Mouse (Mus musculus): ENCODE data around the gene Arhgap32.

Arhgap32 gene

DNA sequence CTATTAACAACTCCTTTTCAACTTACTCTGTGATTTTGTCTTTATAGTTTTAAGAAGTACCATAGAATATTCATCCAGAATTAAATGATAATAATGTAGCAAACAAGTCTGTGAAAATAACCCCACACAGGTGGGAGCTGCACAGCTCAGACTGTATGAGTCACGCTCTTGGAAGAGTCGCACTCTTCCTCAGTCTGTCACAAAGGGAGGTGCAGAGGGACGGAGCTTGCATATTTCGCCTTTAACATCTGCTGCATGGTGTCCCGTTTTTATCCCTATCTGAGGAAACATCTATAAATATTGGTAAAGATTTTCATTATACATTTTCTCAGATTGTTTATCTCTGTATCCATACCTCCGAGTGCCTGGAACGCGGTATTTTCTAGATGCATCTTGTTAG, 91.2 kb downstream of the Arhgap32 start:
- DNase-seq, result no peak

DNA sequence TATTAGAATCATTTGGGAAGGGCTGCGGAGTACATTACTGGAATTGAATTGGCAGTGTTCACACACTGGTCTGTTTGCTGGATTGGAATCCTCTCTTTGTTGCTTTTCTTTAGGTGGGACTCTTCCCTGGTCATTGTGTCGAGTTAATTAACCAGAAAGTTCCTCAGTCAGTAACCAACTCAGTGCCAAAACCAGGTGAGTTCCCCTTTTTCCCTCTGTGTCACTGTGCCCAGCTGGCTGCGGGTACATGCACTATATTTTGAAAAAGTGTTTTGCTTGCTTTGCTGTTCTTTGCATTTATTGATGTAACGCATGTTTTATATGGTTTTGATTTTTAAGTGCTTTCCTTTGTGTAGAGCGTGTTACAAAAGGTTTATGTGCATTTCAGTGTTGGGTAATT, 92.1 kb downstream of the Arhgap32 start:
- no peak for DNase-seq

DNA sequence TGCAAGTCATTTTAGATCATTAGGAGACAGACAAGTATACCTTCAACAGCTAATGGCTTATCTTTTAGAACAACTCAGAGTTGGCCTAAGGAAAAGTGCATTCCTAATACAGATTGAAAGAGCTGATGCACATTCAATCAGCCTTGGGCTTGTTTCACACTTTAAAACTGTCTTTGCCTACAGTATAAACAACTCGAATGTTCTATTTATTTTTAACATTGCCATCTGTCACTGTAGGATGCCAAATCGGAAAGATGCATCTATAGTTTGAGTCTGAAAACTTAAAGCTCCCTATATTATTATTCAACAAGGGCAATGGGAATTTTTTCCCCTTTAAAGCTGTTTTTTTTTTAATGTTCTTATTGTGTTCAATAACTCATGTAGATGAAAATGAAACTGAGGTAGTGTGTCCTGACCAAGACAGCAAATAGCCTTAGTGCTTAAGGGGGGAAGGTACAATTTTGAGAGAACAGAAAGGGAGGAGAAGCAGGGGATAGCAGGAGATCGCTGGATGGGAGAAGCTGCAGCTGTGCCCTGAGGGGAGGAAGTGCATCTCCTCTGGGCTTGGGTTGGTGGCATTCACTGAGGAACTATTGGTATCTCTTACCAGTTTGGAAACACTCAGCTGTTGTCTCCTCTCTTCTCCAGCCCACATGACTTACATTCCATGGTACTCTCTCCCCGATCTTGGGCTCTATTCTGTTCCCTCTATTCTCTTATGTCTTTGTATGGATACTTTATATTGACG, 101.1 kb downstream of the Arhgap32 start:
- DNase-seq, result no peak

DNA sequence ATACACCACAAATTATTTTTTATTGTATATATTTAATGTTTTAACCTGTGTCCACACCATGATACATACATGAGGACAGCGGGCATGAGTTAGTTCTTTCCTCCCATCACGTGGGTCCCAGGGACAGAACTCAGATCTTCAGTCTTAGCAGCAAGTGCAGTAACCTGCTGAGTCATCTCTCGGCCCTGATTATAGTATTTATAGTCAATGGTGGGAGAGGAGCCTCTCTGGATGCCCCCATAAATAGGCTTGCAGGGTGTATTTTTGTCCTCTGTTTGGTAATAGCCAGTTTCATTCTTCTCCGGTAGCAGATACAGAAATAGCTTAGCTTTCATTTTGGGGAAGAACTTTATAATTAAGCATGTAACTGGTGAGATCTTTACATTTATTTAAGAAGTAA, 103.5 kb downstream of the Arhgap32 start:
- no peak for DNase-seq

DNA sequence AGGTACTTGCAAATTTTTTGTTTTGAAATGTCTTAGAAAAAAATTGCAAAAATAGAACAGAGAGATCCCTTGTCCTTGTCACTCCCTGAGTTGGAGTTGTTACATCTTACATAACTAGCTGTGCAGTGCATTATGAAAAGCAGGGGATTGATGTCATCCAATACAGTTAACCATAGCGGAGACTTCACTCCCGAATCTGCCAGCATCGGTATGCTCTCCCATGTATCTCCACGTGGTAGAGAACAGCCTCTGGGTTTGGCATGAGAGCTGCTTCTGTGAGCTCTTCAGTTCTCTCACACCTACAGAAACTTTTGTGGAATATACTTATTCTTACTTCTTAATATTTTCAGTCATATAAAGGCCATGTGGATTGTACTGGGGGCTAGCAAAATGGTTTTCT, 106.2 kb downstream of the Arhgap32 start:
- no peak for DNase-seq

DNA sequence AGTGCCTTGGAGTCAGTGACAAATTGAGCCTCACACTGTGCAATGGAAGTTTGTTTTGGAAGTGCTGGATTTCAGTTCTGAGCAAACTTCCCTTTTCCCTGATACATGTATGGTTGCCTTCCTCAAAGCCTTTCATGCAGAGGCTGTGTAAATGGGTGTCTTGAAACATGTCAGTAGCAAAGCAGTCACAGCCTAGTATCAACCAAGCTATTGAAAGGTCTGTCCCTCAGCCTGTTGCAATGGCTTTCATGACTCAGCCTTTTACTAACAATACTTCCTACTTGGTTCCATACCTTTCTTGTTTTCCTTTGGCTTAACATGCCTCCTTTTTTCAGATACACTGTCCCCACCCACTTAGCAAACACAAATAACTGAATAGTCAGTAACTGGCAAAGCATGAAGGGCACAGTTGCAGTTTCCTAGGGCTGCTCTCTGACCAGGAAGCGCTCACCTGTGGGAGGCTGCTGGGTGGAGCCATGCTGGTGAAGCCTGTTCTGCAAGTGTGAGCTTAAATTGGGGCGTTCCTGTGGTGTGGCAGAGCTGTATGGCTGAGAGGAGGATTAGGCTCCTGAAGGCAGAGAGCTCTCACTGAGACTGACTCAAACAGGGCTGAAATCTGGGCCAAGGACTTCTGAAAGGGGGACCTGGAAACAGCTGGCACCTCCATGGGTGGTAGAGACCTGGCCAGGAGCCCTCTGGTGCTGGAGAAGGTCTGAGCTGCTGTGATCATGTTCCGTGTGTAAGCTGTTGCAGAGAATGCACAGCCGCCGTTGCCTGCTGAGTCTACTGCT, 108.0 kb downstream of the Arhgap32 start:
- peak; percentile 15 to 22 for DNase-seq

DNA sequence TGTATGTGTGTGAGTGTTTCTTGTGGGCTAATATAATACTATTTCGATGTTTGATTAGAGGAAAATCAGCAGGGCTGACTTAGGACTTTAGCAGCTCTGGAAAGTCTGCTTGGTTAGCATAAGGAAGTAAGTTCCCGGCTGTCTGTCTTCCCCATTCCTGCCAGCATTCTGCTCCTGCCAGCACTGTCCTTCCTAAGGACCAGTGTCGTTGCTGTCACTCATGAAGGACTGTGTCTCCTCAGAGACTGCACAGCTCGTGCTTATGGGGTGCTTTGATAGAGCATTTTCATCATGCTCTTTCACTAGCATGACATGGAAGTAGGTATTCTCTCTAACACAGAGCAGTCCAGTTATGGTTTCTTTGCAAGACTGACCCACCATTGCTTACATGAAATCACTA, 109.0 kb downstream of the Arhgap32 start:
- DNase-seq, result no peak

DNA sequence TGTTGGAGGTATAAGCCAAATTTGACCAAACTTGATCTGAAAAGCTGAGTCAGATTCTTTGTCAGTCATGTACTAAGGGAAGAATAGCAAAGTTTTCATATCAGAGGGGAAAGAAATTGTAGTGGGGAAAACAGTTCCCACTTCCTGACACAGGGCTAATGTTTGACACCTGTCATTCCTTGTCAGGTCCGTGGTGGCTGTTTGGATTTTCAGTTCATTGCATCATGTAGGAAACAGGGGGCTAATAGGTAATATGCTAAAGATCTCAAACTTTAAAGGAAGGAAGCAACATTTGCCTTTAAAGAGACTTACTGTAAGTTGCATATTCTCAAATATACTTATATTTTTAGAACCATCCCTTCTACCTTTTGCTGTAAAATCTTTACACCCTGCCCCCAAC, 109.6 kb downstream of the Arhgap32 start:
- no peak for DNase-seq

DNA sequence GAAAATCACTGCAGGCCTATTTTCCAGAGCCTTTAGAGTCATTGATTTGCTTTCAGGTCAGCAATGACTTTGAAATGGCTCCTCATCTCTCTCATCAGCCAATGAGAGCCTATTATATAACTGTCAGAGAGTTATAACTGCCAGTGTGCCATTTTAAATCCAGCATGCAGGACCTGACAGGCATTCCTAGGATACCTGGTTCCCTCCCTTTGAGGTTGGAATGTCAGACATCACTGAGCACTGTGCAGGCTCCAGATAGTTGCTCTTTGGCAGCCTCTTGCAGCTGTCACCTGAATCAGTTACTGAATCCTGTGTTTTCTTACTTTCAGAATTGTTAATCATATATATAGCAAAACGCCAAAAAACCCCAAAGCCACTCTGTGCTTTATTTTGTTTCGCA, 111.1 kb downstream of the Arhgap32 start:
- no peak for DNase-seq

DNA sequence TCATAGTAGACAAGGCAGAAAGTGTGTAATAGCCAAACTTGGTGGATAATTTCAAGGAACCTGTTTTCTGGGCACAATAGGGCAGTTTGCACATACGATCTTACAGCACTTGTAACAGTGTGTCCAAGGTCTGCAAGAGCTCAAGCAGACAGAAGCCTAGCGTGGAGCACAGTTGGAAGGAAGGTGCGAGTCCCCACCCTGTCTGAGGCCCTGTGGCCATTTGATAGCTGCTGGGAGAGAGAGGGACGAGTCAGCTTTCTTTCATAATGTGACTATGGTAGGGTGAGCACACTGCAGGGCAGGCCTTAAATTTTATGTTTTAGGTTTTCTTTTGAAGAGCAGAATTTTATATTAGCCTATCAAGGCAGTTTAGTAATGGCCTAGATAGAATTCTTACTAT, 117.7 kb downstream of the Arhgap32 start:
- DNase-seq, result no peak

DNA sequence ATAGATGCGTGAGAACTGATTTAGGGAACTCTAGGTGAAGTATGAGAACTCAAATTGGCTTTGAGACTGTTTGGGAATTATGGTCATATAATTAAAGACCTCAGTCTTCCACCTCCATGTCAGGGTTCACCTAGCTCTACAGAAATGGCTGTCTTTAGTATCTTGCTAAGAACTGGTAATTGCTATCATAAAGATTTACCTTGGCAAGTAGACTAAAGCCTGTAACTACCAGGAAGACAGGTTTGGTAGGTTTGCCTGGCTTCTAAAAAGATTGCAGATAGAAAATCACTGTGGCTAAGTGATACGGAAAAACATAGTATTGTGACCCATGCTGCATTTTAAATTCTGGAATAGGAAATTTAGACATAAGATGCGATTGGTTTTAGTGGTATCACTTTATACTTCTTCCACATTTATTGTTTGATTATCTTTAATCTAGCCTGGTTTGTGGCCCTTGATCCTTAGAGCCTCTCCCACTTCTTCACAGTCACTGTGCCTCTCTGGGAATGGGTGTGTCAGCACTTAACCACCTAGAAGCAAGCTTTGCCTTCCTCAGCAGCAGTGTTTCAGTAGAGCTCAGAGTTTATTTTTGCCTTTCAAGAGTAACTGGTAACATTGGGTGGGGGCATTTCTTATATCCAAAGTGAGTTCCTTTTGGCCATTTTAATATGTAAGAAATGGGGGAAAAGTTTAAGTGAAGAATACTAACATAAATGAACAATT, 119.0 kb downstream of the Arhgap32 start:
- no peak for DNase-seq

DNA sequence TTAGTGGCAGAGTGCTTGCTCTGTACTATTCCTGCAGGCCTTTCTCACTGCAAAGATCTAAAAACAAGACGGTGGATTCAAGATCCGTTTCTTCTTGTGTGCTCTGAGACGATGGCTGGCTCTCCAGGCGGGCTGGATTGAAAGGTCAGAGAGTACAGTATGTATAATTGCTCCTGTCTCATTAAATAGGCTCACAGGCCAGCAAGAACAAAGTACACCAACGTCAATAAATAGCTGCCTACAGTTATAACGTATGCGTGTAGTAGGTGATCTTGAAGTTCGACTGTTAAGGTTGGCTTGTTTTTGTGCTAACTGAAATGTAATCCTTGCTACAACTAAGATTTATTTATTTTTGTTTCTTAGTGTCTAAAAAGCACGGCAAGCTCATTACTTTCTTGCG, 123.0 kb downstream of the Arhgap32 start:
- DNase-seq, result no peak

DNA sequence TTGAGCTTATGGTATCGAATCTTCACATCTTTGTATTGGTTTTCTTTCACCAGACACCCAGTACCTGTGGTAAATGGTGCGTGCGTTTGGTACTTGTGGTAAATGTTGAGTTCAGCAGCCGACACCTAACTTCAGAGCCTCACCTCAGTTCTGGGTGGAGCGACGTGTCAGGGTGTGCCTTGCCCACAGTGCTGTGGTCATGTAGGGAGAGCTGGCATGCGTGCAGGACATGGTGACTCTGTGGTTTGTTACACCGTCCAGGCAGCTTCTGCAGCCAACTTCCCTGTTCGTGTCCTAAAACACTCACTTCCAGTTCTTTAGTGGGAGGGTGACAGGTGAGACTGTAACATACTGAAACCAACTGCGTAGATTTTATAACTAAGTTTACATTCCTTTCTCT, 123.5 kb downstream of the Arhgap32 start:
- DNase-seq, result no peak

DNA sequence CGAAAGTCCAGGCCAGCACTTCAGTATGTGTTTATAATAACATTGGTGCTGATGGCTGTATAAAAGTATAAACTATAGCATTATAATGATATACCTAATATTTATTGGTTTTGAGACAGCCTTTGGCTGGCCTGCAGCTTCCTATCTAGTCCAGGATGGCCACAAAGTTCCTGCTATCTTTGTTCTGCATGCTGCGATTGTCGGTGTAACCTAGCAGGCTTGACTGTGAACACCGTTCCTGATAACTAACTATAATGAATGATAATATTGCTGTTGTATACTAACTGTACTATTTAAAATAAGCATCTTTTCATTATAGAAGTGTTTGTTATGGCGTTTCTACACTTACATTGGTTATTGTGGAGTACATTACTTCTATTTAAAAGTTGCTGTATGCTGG, 124.5 kb downstream of the Arhgap32 start:
- DNase-seq, result no peak

DNA sequence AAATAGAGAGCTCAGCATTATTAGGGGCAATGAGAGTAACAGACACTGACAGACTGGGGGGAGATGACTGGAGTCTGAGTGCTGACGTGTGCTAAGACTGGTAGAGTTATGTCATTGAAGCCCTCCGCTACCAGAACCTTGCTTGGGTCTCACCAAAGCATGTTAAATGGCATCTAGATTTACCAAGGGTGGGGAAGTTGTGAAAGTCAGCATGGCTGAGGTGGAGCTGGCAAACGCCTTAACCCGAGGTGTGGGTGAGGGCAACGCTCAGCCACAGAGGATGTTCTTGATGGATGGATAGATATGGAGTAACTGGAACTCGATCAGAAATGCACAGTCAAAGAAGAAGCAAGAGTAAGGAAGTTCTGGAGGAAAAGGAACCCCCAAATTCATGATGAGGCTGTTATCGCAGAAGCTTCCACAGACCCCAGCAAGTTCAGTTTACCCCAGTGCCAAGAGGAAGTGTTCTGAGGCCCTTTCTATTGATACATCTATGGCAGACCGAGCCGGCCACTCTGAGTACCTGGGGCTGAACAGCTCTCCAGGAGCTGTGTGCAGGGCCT, 125.8 kb downstream of the Arhgap32 start:
- DNase-seq, result no peak

DNA sequence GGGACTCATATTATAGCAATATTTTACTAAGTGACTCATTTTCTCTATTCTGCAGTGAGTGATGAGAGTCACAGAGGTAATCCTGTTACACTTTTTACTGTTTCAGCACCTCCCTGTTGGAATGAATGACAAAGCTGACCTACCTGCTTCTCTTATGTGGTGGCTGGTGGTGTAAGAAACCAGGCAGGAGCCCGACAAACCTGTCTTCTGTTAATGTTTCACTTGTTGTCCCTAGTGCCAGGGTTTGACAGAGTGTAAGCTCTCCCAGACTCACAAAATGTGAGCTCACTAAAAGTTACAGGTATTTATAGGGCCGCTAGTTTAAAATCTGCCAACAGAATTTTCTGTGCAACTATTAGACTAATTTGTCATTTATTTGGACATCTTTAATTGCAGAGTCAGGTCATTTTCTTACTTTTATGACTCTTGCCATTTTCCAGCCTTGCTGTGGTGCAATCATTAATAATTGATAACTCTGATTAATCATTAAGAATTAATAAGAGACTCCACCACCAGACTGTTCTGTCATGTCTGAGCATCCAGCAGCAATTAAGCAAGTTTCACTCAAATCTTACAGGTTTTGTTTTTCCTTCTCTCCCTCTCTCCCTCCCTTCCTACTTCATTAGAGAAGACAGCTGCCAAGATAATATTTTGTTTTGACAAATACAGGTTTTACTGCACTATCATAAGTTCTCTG, 127.1 kb downstream of the Arhgap32 start:
- no peak for DNase-seq

DNA sequence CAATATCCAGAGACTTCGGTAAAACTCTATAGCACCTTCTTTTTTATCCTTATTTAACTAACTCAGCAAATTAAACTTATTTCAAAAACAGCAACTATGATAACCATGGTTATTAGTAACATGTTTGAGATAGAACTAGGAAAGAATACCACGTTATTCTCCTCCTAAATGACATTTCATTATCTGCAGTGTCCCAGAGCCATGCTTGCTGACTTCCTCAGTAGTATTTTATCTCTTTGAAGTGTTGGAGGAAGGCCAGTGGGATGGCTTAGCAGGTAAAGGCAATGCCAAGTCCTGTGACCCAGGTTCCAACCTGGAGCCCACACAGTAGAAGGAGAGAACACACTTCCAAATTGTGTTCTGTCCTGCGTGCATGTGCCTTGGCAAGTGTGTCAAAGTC, 129.3 kb downstream of the Arhgap32 start:
- DNase-seq, result no peak

DNA sequence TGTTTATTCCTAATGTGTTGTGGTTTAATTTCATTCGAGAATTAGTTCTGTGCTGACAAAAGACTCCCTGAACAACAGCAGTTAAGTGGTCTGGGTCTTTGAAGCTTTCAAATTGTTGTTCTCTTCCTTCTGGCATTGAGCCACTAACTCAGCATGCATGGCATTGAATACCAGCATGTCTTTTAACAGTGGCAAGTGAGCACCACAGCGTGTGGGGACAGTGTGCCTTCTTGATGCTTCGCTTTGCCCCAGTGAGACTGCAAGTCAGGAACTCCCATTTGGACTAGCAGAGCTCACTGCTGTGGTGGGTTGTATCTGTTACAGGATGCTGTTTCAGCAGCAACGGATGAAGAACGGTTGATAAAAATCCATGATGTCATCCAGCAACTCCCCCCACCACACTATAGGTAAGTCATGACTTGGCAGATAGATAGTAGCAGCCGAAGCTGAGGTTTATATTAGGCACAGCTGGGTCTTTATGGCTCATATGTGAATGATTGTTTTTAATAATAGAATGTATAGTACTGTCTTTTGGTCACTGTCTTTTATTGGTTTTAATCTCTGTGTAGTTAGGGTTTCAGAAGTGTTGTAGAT, 130.3 kb downstream of the Arhgap32 start:
- DNase-seq, result no peak

DNA sequence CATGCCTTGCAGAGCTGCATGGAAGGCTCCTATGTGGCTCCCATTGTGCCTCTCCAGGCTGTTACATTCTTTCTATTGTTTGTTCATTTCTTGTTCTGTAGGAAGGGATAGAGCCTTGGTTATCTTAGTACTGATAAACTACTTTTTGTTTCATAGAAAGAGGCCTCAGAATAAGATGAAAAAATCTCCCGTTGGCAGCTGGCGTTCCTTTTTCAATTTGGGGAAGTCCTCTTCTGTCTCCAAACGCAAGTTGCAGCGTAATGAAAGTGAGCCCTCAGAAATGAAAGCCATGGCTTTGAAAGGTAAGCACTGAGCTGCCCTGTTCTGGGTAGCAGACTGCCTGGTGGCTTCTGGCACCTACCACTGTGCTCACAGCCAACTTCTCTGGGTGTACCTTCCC, 134.6 kb downstream of the Arhgap32 start:
- DNase-seq, result no peak

DNA sequence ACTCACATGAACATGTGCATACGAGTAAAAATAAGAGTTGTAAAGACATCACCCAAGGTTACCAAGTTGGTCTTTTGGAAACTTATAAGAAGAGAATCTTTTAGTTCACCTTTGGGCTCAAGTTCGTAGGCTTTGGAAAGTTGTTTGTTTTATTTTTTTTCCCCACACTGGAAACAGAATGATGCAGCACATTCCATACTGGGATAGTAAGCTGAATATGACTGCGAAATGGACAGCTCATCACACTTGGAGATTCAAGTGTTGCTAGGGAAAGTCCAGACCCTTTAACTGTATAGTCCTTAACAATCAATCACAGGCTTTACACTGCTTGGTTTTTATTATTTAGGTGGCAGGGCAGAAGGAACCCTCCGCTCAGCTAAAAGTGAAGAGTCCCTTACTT, 137.8 kb downstream of the Arhgap32 start:
- no peak for DNase-seq

DNA sequence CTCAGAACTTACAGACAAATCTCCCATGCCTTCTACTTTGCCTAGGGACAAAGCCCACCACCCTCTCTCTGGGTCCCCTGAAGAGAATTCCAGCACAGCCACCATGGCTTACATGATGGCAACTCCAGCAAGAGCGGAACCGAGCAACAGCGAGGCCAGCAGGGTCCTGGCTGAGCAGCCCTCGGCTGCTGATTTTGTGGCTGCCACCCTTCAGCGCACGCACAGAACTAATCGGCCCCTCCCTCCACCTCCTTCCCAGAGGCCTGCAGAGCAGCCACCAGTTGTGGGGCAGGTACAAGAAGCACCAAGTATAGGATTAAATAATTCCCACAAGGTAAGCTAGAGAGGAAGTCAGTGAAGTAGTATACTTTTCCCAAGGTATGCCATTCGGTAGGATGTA, 141.4 kb downstream of the Arhgap32 start:
- DNase-seq, result no peak

DNA sequence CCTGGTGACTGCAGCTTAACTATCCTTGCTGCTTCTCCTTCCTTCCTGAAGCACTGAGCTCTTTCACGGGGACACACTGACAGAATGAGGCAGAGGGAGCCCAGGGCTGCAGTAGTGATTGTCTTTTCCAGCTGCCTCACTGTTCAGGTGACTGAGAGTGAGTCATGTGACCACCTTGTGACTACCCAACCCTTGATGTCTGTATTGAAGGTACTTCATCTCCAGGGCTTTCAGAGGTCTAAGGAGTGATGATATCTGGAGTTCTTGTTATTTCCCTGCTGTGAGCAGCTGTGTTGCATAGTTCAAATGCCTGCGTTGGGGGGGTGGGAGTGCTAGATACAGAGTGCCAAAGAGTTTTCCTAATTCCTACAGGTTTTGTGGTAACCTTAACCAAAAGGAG, 141.9 kb downstream of the Arhgap32 start:
- DNase-seq, result no peak
